Mouse (Mus musculus) frontal cortex, adult (tissue): Measurements from ENCODE around the gene Paqr5.

ENCODE experiments used
- ATAC-seq: cut with Nextera tagmentation; 2 replicates; pipeline ENCODE4 v1.9.2; 2017; ENCODE audit warnings: mild to moderate bottlenecking, moderate library complexity, mixed read lengths; ENCODE audit not compliant: low TSS enrichment

Gene Paqr5

DNA sequence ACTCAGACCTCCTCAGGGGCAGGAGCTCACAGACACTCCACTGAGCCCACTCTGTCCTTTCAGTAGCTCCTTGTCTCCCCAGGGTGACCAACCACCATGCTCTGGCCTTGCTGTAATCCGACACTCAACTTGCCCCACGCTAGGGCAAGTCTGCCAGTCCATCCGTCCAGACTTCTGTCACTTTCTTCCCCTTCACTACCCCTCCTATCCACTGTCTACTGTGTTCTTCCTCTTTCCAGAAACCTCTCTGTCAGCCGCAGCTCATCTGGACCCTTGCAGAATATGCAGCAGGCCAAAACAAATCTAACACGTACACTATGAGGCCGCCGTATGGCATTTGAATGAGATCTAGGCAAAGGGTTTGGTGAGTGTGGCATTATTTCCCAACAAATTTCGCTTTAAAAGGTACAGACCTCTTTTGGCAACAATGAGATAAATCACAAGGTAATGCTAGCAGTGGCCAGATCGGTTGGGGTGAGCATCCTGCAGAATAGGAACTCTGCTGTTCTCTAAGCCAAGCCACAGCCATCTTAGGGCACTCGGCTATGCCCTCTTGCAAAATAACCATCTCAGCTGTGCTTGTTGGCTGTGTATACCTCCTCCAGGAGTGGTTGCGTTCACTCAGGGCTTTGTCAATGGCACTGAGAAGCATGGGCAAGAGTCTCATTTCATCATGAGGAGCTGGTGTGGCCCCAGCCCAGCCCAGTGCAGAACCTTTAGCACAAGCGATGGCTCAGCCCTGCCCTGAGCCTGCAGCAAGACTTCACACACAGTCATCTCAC is 13.1 kb downstream of the Paqr5 start:
- ATAC-seq: no peak

GRCm38 (mm10) chr9:62008360-62008759 is 18.3 kb downstream of the Paqr5 start:
- ATAC-seq: no peak

DNA sequence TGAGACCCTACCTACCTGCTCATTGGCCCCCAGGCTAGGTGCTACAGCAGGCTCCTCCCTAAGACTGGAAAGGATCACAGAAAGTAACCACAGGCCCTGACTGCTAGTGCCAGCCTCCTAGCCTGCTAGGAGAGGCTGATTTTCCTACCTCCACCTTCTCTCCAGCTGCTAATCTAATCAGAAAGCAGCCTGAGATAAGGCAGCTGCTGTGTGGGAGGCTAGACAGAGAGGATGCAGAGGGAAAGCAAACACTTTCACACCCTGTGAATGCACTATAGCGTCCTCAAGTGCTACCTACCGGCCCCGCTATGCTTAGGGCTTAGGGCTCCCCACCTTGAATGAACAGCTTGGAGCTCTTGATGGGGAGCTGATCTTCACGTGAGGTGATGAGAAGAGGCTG is 19.6 kb downstream of the Paqr5 start:
- 0 out of 2 replicates have a peak, but pooled peaks have one; percentile 16 for ATAC-seq

GRCm38 (mm10) chr9:62003611-62004010 is 23.0 kb downstream of the Paqr5 start:
- no peak for ATAC-seq

GRCm38 (mm10) chr9:61999653-62000420 is 26.8 kb downstream of the Paqr5 start:
- no peak for ATAC-seq

DNA sequence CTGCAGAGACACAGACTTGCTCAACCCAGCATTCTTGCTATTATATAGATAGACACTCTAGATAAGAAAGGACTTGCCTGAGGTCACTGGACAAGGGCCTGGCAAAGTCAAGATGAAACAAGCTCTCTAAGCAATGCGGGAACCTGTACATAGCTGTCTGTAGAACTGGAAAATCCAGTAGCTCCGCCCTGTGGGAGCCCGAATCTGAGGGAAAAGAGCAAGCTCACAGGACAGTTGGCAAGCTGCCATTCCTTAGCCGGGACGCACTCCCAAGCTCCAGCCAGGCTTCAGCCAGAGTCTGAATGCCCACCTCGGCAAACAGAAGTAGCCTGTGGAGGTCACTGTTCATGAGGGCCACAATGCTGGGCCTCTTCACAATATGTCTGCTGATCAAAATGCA is 28.8 kb downstream of the Paqr5 start:
- ATAC-seq: no peak

DNA sequence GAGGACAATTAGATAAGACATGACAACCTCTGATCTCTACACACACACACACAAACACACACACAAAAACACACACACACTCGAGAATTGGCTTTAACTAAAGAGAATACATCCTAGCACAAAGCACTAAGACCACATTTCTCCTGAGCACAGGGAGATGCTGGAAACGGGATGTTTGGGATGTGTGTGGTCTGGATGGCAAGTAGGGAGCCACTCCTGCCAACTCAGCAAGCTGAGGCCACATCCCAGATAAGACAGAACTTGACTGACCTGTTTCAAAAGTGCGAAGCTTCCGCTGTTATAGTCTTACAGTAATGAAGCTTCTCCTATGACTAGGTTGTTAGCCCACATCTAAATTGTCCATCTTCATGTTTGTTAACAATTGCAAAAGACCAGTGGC is 35.5 kb downstream of the Paqr5 start:
- no peak for ATAC-seq

- no peak for ATAC-seq
These were observed 35.9 kb downstream of the Paqr5 start for GRCm38 (mm10) chr9:61990738-61991137.

GRCm38 (mm10) chr9:61986055-61986454 is 40.6 kb downstream of the Paqr5 start:
- no peak for ATAC-seq

DNA sequence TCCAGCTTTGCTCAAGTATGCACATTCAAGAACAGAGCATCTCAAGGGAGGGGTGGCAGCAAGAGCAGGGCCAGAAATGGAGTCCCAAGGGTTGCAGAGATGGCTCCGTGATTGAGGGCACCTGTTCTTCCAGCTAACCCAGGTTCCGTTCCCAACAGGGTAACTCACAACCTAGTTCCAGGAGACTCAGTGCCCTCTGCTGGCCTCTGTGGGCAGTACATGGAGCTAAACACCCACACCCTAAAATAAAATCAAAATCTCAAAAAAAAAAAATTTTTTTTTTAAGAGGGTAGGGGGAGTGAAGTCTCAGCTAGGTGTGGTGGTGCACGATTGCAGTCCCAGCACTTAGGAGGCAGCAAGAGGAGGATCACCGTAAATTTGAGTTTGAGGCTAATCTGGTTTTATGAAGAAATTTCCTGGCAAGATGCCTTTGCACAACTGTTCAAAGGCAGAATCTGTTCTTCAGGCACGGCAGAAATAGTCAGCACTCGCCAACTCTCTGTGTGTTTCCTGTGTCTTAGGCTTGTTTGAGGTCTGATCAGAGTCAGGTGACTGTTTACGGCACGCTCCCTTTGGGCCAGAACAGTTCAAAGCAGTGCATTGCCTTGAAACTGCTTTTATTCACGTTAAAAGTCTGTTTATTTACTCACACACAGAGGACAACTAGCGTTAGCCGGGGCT is 41.3 kb downstream of the Paqr5 start:
- peak; percentile 62; the same call in 1 of the 2 replicates for ATAC-seq

DNA sequence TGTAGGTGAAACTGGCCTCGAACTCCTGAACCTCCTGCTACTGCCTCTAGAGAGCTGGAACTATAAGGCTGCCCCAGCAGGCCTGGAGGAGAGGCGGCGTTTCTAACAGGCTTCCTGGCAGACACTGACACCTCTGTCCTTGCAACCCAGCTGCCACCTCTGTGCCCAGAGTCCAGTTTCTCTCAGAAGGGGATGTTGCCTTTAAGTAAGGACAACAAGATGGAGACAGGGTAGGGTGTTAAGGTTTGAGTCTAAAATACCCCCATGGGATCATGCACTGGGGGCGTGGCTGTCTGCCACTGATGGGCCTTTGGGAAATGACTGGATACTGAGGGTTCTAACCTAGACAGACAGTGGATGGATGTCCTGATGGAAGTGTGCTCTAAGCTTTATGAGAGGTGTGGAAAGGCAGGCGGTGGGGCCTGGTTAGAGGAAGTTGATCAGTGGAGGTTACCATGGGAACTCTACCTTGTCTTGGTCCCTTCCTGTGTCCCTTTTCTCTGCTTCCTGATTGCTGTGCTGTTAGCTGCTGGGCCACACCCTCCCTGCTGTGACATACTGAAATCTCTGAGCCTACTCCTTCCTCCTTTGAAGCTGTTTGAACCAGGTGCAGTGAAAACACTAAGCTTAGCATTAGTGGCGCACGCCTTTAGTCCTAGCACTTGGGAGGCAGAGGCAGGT is 43.6 kb downstream of the Paqr5 start:
- ATAC-seq: no peak

DNA sequence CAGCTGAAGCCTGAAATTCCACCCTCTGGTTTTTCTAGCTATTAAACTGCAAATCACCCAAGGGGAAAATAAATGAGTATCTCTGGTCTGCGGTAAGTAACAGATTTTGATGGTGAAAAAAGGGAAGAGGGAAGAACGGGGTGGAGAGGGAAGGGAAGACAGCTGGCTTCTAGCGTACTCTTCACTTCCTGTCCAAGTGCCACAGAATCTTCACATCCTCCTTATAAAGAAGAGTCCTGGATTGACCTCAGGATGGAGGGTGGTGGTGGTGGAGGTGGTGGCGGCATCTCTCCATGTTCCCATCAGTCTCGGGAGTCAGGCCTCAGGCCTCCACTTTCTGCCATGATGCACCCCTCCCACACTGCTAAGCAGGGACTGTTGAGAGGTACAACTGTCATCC is 44.8 kb downstream of the Paqr5 start:
- ATAC-seq: no peak

DNA sequence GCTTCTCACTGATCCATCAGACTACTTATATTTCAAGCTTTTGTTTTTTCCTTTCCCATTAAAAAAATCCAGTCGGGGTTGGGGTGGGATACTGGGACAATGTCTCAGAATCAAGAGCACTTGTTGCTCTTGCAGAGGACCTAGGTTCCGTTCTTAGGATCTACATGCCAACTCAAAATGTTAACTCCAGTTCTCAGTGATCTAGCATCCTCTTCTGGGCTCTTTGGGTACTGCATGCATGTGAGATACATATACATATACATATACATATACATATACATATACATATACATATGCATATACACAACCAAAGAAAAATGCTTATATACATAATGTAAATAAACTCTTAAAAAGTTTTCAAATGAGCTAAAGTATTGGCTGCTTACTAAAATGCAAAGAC is 46.7 kb downstream of the Paqr5 start:
- no peak for ATAC-seq

GRCm38 (mm10) chr9:61977258-61977945 is 49.3 kb downstream of the Paqr5 start:
- no peak for ATAC-seq

DNA sequence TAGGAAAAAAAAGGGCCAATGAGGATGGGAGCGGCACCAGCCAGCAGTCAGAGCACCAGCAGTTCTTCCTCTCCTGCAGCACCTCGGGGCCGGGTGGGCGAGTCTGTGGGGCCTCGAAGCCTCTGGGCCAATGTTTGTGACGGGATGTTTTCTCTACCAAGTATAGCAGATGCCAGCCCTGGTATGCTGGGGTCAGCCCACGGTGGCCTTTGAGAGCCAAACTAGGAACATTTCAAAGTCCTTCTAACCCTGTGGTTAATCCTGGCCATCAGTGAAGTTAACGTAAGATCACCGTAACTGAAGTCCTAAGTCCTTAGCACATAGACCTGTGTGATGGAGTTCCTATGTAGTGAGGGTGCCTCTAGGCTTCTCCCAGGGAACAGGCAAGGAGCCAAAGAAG is 54.6 kb downstream of the Paqr5 start:
- ATAC-seq: no peak

- no peak for ATAC-seq
These were observed 55.6 kb downstream of the Paqr5 start for GRCm38 (mm10) chr9:61971045-61971444.

GRCm38 (mm10) chr9:61967357-61967756 is 59.3 kb downstream of the Paqr5 start:
- peak; percentile 69; the same call in 1 of the 2 replicates for ATAC-seq

- no peak for ATAC-seq
These were observed 60.7 kb downstream of the Paqr5 start for GRCm38 (mm10) chr9:61965987-61966386.

DNA sequence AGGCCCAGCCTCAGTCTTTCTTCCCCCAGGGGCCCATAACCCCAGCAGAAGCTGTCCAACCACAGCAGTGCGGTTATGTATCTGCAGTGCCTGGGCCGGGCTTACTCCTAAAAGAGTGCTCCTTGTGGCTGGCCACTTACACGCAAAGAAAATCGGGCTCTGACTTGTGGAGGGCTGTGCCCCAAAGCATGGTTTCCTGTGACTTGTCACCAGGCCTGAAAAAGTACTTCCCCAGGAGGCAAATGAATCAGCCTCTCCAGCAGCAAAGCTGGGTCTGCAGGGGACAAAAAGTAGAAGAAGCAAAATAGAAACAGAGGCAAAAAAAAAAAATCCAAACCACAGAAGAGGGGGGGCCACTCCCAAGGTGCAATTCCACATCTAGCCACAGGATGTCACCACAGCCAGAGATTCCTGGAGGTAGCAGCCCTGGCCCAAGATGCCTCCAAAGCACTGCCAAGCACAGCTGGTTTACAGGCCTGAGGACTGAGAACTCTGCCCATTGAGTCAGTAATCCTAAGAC is 61.2 kb downstream of the Paqr5 start:
- ATAC-seq: peak; percentile 73

- no peak for ATAC-seq
These were observed 63.3 kb downstream of the Paqr5 start for GRCm38 (mm10) chr9:61963356-61963755.

GRCm38 (mm10) chr9:61961181-61961580 is 65.5 kb downstream of the Paqr5 start:
- ATAC-seq: no peak
